Mouse (Mus musculus) C2C12 (cell line): ENCODE data around the gene Adap1.

Experiments used
- CTCF ChIP-seq: IDR thresholded peaks from one replicate; pipeline ENCODE4 v1.5.1; 2011; ENCODE audit not compliant: control insufficient read depth, insufficient read depth, insufficient read length
- FOSL1 ChIP-seq: IDR thresholded peaks from one replicate; pipeline ENCODE4 v1.8.0; 2011; ENCODE audit warnings: mild to moderate bottlenecking, low read length; ENCODE audit not compliant: poor library complexity, insufficient read depth, severe bottlenecking
- MAX ChIP-seq: IDR thresholded peaks from one replicate; pipeline ENCODE4 v1.6.1; 2011; ENCODE audit warnings: mild to moderate bottlenecking, control low read depth

GRCm38 (mm10) chr5:139352317-139352716 is 26.9 kb upstream of the Adap1 start, which contains the start of gene Cyp2w1:
- no peak for TF ChIP-seq CTCF
- TF ChIP-seq MAX, result no peak
- TF ChIP-seq FOSL1, result no peak
